Mouse (Mus musculus) liver, adult (tissue): ENCODE results near the gene Mrpl4.

Experiments used
- GATA4 ChIP-seq: IDR thresholded peaks from 2 replicates; pipeline ENCODE4 v1.6.1; 2014; ENCODE audit warnings: mild to moderate bottlenecking, low read length; ENCODE audit not compliant: insufficient replicate concordance

Gene Mrpl4

GRCm38 (mm10) chr9:20976961-20977689, 25.4 kb upstream of the Mrpl4 start:
- TF ChIP-seq GATA4 = no peak

- TF ChIP-seq GATA4 = no peak
Measured at GRCm38 (mm10) chr9:20978409-20979095, 24.0 kb upstream of the Mrpl4 start.

- no peak for TF ChIP-seq GATA4
Measured at GRCm38 (mm10) chr9:20979181-20979580, 23.4 kb upstream of the Mrpl4 start.

- TF ChIP-seq GATA4 = no peak
Measured at GRCm38 (mm10) chr9:20979769-20980168, 22.8 kb upstream of the Mrpl4 start.

- TF ChIP-seq GATA4 = no peak
Measured at GRCm38 (mm10) chr9:20982171-20982570, 20.4 kb upstream of the Mrpl4 start.

- TF ChIP-seq GATA4 = no peak
Measured at GRCm38 (mm10) chr9:20983169-20983568, 19.4 kb upstream of the Mrpl4 start.

GRCm38 (mm10) chr9:20986952-20987686, 15.4 kb upstream of the Mrpl4 start:
- no peak for TF ChIP-seq GATA4

GRCm38 (mm10) chr9:20987953-20988352, 14.6 kb upstream of the Mrpl4 start:
- no peak for TF ChIP-seq GATA4

- TF ChIP-seq GATA4 = no peak
Measured at GRCm38 (mm10) chr9:20990861-20991260, 11.7 kb upstream of the Mrpl4 start.

- no peak for TF ChIP-seq GATA4
Measured at GRCm38 (mm10) chr9:20991587-20991986, 11.0 kb upstream of the Mrpl4 start.

- TF ChIP-seq GATA4 = no peak
Measured at GRCm38 (mm10) chr9:20993165-20993898, 9.2 kb upstream of the Mrpl4 start.

GRCm38 (mm10) chr9:20995069-20995468, 7.5 kb upstream of the Mrpl4 start:
- TF ChIP-seq GATA4 = no peak

- TF ChIP-seq GATA4 = no peak
Measured at GRCm38 (mm10) chr9:20997065-20997464, 5.5 kb upstream of the Mrpl4 start.

GRCm38 (mm10) chr9:21000811-21001210, 1.7 kb upstream of the Mrpl4 start:
- TF ChIP-seq GATA4 = no peak

GRCm38 (mm10) chr9:21001651-21002200, 812 bp upstream of the Mrpl4 start:
- no peak for TF ChIP-seq GATA4

GRCm38 (mm10) chr9:21002270-21002626, 290 bp upstream of the Mrpl4 start:
- TF ChIP-seq GATA4 = no peak
